ENCODE assay signal across 8 mouse cellular contexts in genomic region chr4:57821556-57822356, GRCm38 (mm10).
DNase-seq lines count a peak whose midpoint lies in the region; ATAC-seq lines count a peak whose summit lies in the region.

No protein-coding gene starts in this region.

- peak; percentile 35; the same call in 1 of the 2 replicates for ATAC-seq in heart, embryonic 12.5 days (ENCODE audit: insufficient number of reproducible peaks, low FRiP score)
- no peak; the same call in 1 of the 2 replicates for ATAC-seq in forebrain, embryonic 11.5 days (replicated peaks; ENCODE audit: low FRiP score)
- ATAC-seq in limb, embryonic 12.5 days (ENCODE audit: insufficient number of reproducible peaks, insufficient read depth, low FRiP score, low TSS enrichment, low read depth): no peak

- H3K4me3 ChIP-seq in heart, embryonic 12.5 days: no peak overlapping the region
- H3K4me3 ChIP-seq in forebrain, embryonic 11.5 days (ENCODE audit: low read depth, low read length): no peak overlapping the region
- H3K4me3 ChIP-seq in limb, embryonic 12.5 days (replicated peaks): no peak overlapping the region

- H3K27ac ChIP-seq in heart, embryonic 12.5 days (ENCODE audit: poor library complexity, severe bottlenecking): peak overlapping the region; percentile 59
- no peak overlapping the region; the same call in 1 of the 2 replicates for H3K27ac ChIP-seq in forebrain, embryonic 11.5 days (ENCODE audit: low read depth, low read length)
- peak overlapping the region; percentile 66; the same call in 1 of the 2 replicates for H3K27ac ChIP-seq in limb, embryonic 12.5 days

- H3K9ac ChIP-seq in heart, embryonic 12.5 days: peak overlapping the region; percentile 20; the same call in 1 of the 2 replicates
- no peak overlapping the region for H3K9ac ChIP-seq in forebrain, embryonic 11.5 days (ENCODE audit: low read length)
- peak overlapping the region; percentile 51 for H3K9ac ChIP-seq in limb, embryonic 12.5 days (replicated peaks)

- no peak for DNase-seq in heart, postnatal 25 days (ENCODE audit: low spot score)
- peak; percentile 47 for DNase-seq in Muller cell, postnatal 12 days (ENCODE audit: inconsistent ontology term)
- DNase-seq in forebrain, embryonic 11.5 days (ENCODE audit: low spot score): no peak
- DNase-seq in MN1 (ENCODE audit: low spot score): no peak
- DNase-seq in urinary bladder, postnatal 10 days (ENCODE audit: low spot score): no peak
- no peak for DNase-seq in spleen, postnatal 14 days (ENCODE audit: low spot score in 2 of 2)

- no peaks in the 10 kb centered on the region for H3K27me3 ChIP-seq in heart, embryonic 12.5 days (replicated peaks)
- H3K27me3 ChIP-seq in forebrain, embryonic 11.5 days (ENCODE audit: control insufficient read depth, insufficient read depth, low read length): no peaks in the 10 kb centered on the region; the same call in 1 of the 2 replicates
- no peaks in the 10 kb centered on the region for H3K27me3 ChIP-seq in limb, embryonic 12.5 days

- intact Hi-C loops in heart, postnatal 25 days (cut with DNase I): no loop called here

- peaks cover 14% of the 10 kb centered on the region for H3K36me3 ChIP-seq in heart, embryonic 12.5 days
- no peaks in the 10 kb centered on the region for H3K36me3 ChIP-seq in forebrain, embryonic 11.5 days (ENCODE audit: control insufficient read depth, insufficient read depth, low read length)
- 0 out of 2 replicates have a peak, but pooled peaks cover 3% of the 10 kb centered on the region for H3K36me3 ChIP-seq in limb, embryonic 12.5 days

- H3K9me3 ChIP-seq in heart, embryonic 12.5 days (replicated peaks): no peaks in the 10 kb centered on the region; the same call in 1 of the 2 replicates
- H3K9me3 ChIP-seq in forebrain, embryonic 11.5 days (ENCODE audit: control insufficient read depth, low read length): no peaks in the 10 kb centered on the region
- peaks cover 5% of the 10 kb centered on the region; the same call in 1 of the 2 replicates for H3K9me3 ChIP-seq in limb, embryonic 12.5 days

- H3K4me1 ChIP-seq in heart, embryonic 12.5 days (replicated peaks): peaks cover 52% of the 10 kb centered on the region
- peaks cover 10% of the 10 kb centered on the region; the same call in 1 of the 2 replicates for H3K4me1 ChIP-seq in forebrain, embryonic 11.5 days (replicated peaks; ENCODE audit: control insufficient read depth, insufficient read depth, low read length)
- H3K4me1 ChIP-seq in limb, embryonic 12.5 days (replicated peaks): peaks cover 23% of the 10 kb centered on the region

- WGBS in heart, embryonic 12.5 days: 25% methylated on average over 11 of the region's 11 CpGs
- 13% methylated on average over 11 of the region's 11 CpGs for WGBS in forebrain, embryonic 11.5 days
- WGBS in limb, embryonic 12.5 days: 12% methylated on average over 11 of the region's 11 CpGs

- H3K4me2 ChIP-seq in heart, embryonic 12.5 days: peak overlapping the region; percentile 34; the same call in 1 of the 2 replicates
- H3K4me2 ChIP-seq in forebrain, embryonic 11.5 days (ENCODE audit: low read depth, low read length, severe bottlenecking): peak overlapping the region; percentile 24; the same call in 1 of the 2 replicates
- H3K4me2 ChIP-seq in limb, embryonic 12.5 days: peak overlapping the region; percentile 26
